Mouse (Mus musculus) kidney, adult 2 months (tissue): ENCODE measurements around the gene Dennd2c.
"Not testable (repeated sequence)": the region's sequence is repeated elsewhere in the genome, so short reads cannot be mapped to it uniquely, and the experiment has no call there.

Experiments used
- CTCF ChIP-seq: fragments of 200-500 bp; conservative IDR thresholded peaks from 2 replicates; pipeline ENCODE4 v1.5.1; 2011; ENCODE audit warnings: low read depth, mild to moderate bottlenecking, control low read depth, low read length, moderate library complexity, mixed read lengths; ENCODE audit not compliant: insufficient read depth, insufficient read length
- POLR2A ChIP-seq: fragments of 200-500 bp; IDR thresholded peaks from one replicate; pipeline ENCODE4 v1.6.1; 2011; ENCODE audit warnings: low read depth, low read length, control low read depth

DNA sequence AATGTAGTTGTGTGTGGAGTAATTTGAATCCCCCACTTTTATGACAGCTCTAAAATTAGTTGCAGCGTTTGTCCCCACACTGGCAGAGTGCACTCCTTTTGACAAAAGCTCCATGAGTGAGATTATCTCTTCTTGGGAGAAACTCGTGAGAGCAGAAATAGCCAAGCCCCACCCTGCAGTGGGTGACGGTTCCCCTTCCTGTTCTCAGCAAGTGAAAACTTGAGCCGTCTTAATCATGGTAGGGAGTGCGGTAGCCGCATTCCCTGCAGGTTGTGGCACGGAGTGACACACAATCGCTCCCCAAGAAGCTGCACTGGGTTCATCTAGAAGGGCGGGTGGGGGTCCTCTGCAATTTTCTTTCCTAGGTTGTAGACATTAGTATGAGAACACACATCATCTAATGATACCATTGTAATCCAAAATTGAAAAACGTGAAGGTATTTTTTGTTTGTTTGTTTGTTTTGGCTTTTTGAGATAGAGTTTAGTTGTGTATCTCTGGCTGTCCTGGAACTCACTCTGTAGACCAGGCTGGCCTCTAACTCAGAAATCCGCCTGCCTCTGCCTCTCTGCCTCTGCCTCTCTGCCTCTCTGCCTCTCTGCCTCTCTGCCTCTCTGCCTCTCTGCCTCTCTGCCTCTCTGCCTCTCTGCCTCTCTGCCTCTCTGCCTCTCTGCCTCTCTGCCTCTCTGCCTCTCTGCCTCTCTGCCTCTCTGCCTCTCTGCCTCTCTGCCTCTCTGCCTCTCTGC lies 37.9 kb downstream of the Dennd2c start:
- not testable (repeated sequence) for TF ChIP-seq CTCF, POLR2A
